Mouse (Mus musculus): ENCODE results near the gene Gm3409. TPM values are rescaled to one million over a fixed set of nuclear protein-coding genes. Genes with fewer than 3 reads are reported as not detected.

Gm3409 gene
- total RNA-seq, 2 experiments from 2014 or later: not detected

DNA sequence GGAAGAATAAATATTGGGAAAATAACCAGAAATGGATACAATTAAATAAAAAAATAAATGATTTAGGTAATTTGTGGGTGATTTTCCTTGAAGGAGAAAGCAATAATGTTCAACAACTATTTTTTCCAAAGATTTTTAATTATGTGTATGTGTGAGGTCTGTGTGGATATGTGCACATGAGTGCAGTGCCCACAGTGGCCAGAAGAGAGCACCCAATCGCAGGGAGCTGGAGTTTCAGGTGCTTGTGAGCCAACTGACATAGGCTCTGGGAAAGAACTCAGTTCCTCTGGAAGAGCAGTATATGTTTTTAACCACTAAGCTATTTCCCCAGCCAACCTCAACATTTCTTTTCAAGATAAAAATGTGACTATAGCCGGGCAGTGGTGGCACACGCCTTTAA, 39.2 kb downstream of the Gm3409 start:
- TF ChIP-seq CTCF (IDR thresholded peaks at IDR 0.05): peak; percentile 30

GRCm38 (mm10) chr5:146584156-146584477, 46.7 kb downstream of the Gm3409 start:
- intact Hi-C loops (cut with DNase I): loop anchor here (2.0 kb wide), 2 partner anchors 43 to 61 kb away; no protein-coding TSS in a partner anchor
- peak overlapping the region; percentile 60 for H3K4me3 ChIP-seq
- H3K27ac ChIP-seq: peak overlapping the region; percentile 95
- no peak for TF ChIP-seq CTCF (IDR thresholded peaks at IDR 0.05)
- no peak for DNase-seq (ENCODE audit: extremely low spot score in 1 of 2, low spot score in 2 of 2)

More for the DNA sequence above, 39.2 kb downstream of the Gm3409 start:
- Histone ChIP-seq H3K4me3 (no peak overlapping the region), H3K27ac (no peak overlapping the region)
- no peak for DNase-seq (ENCODE audit: extremely low spot score in 1 of 2, low spot score in 2 of 2)
- intact Hi-C loops (cut with DNase I): no loop called here

DNA sequence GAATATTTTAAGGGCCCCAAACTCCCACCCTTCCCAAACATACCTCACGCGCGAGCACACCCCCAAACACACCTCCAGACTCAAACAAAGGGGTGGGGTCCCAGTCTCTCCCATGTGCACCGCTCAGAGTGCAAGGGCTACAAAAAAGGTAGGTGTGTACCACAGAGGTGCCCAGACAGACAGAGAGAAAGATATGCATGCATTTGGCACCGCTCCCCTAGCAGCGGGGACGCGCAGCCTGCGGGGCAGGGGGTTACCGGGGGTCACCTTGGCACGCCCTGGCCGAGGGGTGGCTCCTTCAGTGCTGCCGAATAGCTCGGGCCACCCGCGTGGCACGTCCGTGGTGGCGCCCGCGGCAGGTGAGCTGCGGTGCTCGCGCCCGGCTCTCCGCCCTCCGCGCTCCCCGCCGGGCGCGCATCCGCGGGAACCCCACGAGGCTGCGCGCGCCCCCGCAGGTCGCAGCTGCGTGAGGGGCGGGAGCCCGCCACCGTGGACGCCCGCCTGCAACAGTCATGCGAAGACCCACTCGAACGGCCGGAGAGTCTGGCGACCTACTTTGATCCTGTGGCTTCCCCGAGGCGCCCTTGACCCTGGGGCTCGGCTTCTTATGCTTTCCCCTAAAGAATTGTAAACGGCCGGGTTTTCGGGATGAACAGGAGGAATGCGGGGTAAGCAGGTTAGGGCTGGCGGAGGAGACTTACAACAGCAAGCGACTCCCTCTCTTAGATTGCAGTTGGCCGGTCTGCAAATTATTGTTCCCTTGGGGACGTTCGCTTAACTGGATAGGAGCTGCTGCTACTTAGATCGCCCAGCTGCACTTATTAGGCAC, 47.2 kb downstream of the Gm3409 start, which contains the start of gene Gpr12:
Gene Gpr12, minus strand, starts transcription at position 762 of the 829 bp plus-strand sequence.
- peak within 1 kb of the TSS; percentile 95 for H3K27ac ChIP-seq
- intact Hi-C loops (cut with DNase I): loop anchor here (2.0 kb wide), 2 partner anchors 42 to 60 kb away; no protein-coding TSS in a partner anchor
- TF ChIP-seq CTCF (IDR thresholded peaks at IDR 0.05): no peak
- H3K4me3 ChIP-seq: peak within 1 kb of the TSS; percentile 60
- peak; percentile 58 to 64 for DNase-seq (ENCODE audit: extremely low spot score in 1 of 2, low spot score in 2 of 2)

- no peak for TF ChIP-seq CTCF (IDR thresholded peaks at IDR 0.05)
- peak overlapping the region; percentile 95 for H3K27ac ChIP-seq
Measured at GRCm38 (mm10) chr5:146585307-146585651, 47.8 kb downstream of the Gm3409 start.

GRCm38 (mm10) chr5:146586357-146587070, 49.1 kb downstream of the Gm3409 start:
- peak; percentile 27 for TF ChIP-seq CTCF (IDR thresholded peaks at IDR 0.05)
- H3K27ac ChIP-seq: no peak overlapping the region
- H3K4me3 ChIP-seq: no peak overlapping the region
- intact Hi-C loops (cut with DNase I): no loop called here
- DNase-seq (ENCODE audit: extremely low spot score in 1 of 2, low spot score in 2 of 2): no peak

More at GRCm38 (mm10) chr5:146585307-146585651, 47.8 kb downstream of the Gm3409 start:
- no peak for DNase-seq (ENCODE audit: extremely low spot score in 1 of 2, low spot score in 2 of 2)
- intact Hi-C loops (cut with DNase I): loop anchor here (2.0 kb wide), 2 partner anchors 42 to 60 kb away; no protein-coding TSS in a partner anchor
- H3K4me3 ChIP-seq: peak overlapping the region; percentile 60

Other genes with a start within 250 kb of the Gm3409 start
- gene Wasf3, start 152.7 kb upstream of the Gm3409 start, total RNA-seq (2021): 10 to 100 TPM; 90.3 to 93.9 TPM
- not detected for gene Gm6408, start 55.7 kb upstream of the Gm3409 start, total RNA-seq (2021)
- gene Gm6370, start 46.3 kb upstream of the Gm3409 start, total RNA-seq (2021): not detected
- not detected for gene 4930449I24Rik, start 35.2 kb upstream of the Gm3409 start, total RNA-seq (2021)
- not detected for gene Gm3402, start 23.5 kb upstream of the Gm3409 start, total RNA-seq (2021)
- gene Gm3404, start 11.8 kb upstream of the Gm3409 start, total RNA-seq (2021): not detected
- gene Gm3415, start 18.5 kb downstream of the Gm3409 start, total RNA-seq (2021): not detected
- gene Gpr12, start 47.6 kb downstream of the Gm3409 start, total RNA-seq (2021): 10 to 100 TPM; 26.7 to 27.7 TPM

Data from left cerebral cortex, adult 2 months (tissue).